Mouse (Mus musculus): Measurements from ENCODE around the gene Atl3. TPM values are rescaled to one million over a fixed set of nuclear protein-coding genes. Genes with fewer than 3 reads are reported as not detected.
"Not testable (repeated sequence)": the region's sequence is repeated elsewhere in the genome, so short reads cannot be mapped to it uniquely, and the experiment has no call there.

The Atl3 gene
- polyA plus RNA-seq, 1 experiment, result 15.3 TPM

GRCm38 (mm10) chr19:7495221-7496038 lies 1.6 kb downstream of the Atl3 start:
- no peak for DNase-seq
- 18% methylated on average over 14 of the region's 14 CpGs for WGBS
- no peak overlapping the region for H3K27ac ChIP-seq (ENCODE audit: control insufficient read depth, insufficient read depth, low read length)
- peaks cover 6% of the 10 kb centered on the region; the same call in 1 of the 2 replicates for H3K4me1 ChIP-seq (replicated peaks; ENCODE audit: control insufficient read depth, insufficient read depth, low read length)
- H3K4me3 ChIP-seq (ENCODE audit: control insufficient read depth, insufficient read depth, low read length), result no peak overlapping the region
- no peaks in the 10 kb centered on the region for H3K36me3 ChIP-seq (ENCODE audit: control insufficient read depth, insufficient read depth, low read length)
- H3K27me3 ChIP-seq (ENCODE audit: control insufficient read depth, insufficient read depth, low read length), result no peaks in the 10 kb centered on the region
- TF ChIP-seq POLR2A (IDR thresholded peaks at IDR 0.05; ENCODE audit: control insufficient read depth, extremely low read depth, insufficient read depth, low read length, poor library complexity) (no peak), CTCF (IDR thresholded peaks at IDR 0.05; ENCODE audit: borderline replicate concordance, control insufficient read depth, extremely low read depth, insufficient read depth, low read length, poor library complexity) (no peak)

GRCm38 (mm10) chr19:7496070-7496469 lies 2.2 kb downstream of the Atl3 start:
- H3K27me3 ChIP-seq (ENCODE audit: control insufficient read depth, insufficient read depth, low read length); H3K27ac ChIP-seq (ENCODE audit: control insufficient read depth, insufficient read depth, low read length); H3K4me1 ChIP-seq (replicated peaks; ENCODE audit: control insufficient read depth, insufficient read depth, low read length); DNase-seq; H3K36me3 ChIP-seq (ENCODE audit: control insufficient read depth, insufficient read depth, low read length); H3K4me3 ChIP-seq (ENCODE audit: control insufficient read depth, insufficient read depth, low read length): not testable (repeated sequence)
- 86% methylated on average over 1 of the region's 1 CpGs for WGBS

- TF ChIP-seq POLR2A (IDR thresholded peaks at IDR 0.05; ENCODE audit: control insufficient read depth, extremely low read depth, insufficient read depth, low read length, poor library complexity) (no peak), CTCF (IDR thresholded peaks at IDR 0.05; ENCODE audit: borderline replicate concordance, control insufficient read depth, extremely low read depth, insufficient read depth, low read length, poor library complexity) (no peak)
- H3K4me1 ChIP-seq (replicated peaks; ENCODE audit: control insufficient read depth, insufficient read depth, low read length), result 0 out of 2 replicates have a peak, but pooled peaks cover 2% of the 10 kb centered on the region
- WGBS, result 77% methylated on average over 2 of the region's 2 CpGs
These were observed 5.0 kb downstream of the Atl3 start for GRCm38 (mm10) chr19:7498816-7499215.

GRCm38 (mm10) chr19:7500701-7501100 lies 6.9 kb downstream of the Atl3 start:
- H3K4me1 ChIP-seq (replicated peaks; ENCODE audit: control insufficient read depth, insufficient read depth, low read length), result 0 out of 2 replicates have a peak, but pooled peaks cover 1% of the 10 kb centered on the region
- no peak overlapping the region for H3K4me3 ChIP-seq (ENCODE audit: control insufficient read depth, insufficient read depth, low read length)
- no peaks in the 10 kb centered on the region for H3K36me3 ChIP-seq (ENCODE audit: control insufficient read depth, insufficient read depth, low read length)
- no peak overlapping the region for H3K27ac ChIP-seq (ENCODE audit: control insufficient read depth, insufficient read depth, low read length)
- TF ChIP-seq POLR2A (IDR thresholded peaks at IDR 0.05; ENCODE audit: control insufficient read depth, extremely low read depth, insufficient read depth, low read length, poor library complexity), result no peak
- TF ChIP-seq CTCF (IDR thresholded peaks at IDR 0.05; ENCODE audit: borderline replicate concordance, control insufficient read depth, extremely low read depth, insufficient read depth, low read length, poor library complexity), result no peak
- WGBS, result 87% methylated on average over 1 of the region's 1 CpGs
- DNase-seq, result no peak
- no peaks in the 10 kb centered on the region for H3K27me3 ChIP-seq (ENCODE audit: control insufficient read depth, insufficient read depth, low read length)

More at GRCm38 (mm10) chr19:7498816-7499215, 5.0 kb downstream of the Atl3 start:
- DNase-seq, result no peak
- H3K27me3 ChIP-seq (ENCODE audit: control insufficient read depth, insufficient read depth, low read length), result no peaks in the 10 kb centered on the region
- no peaks in the 10 kb centered on the region for H3K36me3 ChIP-seq (ENCODE audit: control insufficient read depth, insufficient read depth, low read length)
- H3K27ac ChIP-seq (ENCODE audit: control insufficient read depth, insufficient read depth, low read length), result no peak overlapping the region
- no peak overlapping the region for H3K4me3 ChIP-seq (ENCODE audit: control insufficient read depth, insufficient read depth, low read length)

- no peak overlapping the region for H3K4me3 ChIP-seq (ENCODE audit: control insufficient read depth, insufficient read depth, low read length)
- no peaks in the 10 kb centered on the region for H3K36me3 ChIP-seq (ENCODE audit: control insufficient read depth, insufficient read depth, low read length)
- H3K27me3 ChIP-seq (ENCODE audit: control insufficient read depth, insufficient read depth, low read length), result no peaks in the 10 kb centered on the region
- H3K27ac ChIP-seq (ENCODE audit: control insufficient read depth, insufficient read depth, low read length), result no peak overlapping the region
- no peak for DNase-seq
- 85% methylated on average over 2 of the region's 2 CpGs for WGBS
- H3K4me1 ChIP-seq (replicated peaks; ENCODE audit: control insufficient read depth, insufficient read depth, low read length), result no peaks in the 10 kb centered on the region
- TF ChIP-seq POLR2A (IDR thresholded peaks at IDR 0.05; ENCODE audit: control insufficient read depth, extremely low read depth, insufficient read depth, low read length, poor library complexity) (no peak), CTCF (IDR thresholded peaks at IDR 0.05; ENCODE audit: borderline replicate concordance, control insufficient read depth, extremely low read depth, insufficient read depth, low read length, poor library complexity) (no peak)
These were observed 8.6 kb downstream of the Atl3 start for GRCm38 (mm10) chr19:7502432-7502831.

- Histone ChIP-seq H3K4me3 (ENCODE audit: control insufficient read depth, insufficient read depth, low read length) (no peak overlapping the region), H3K27ac (ENCODE audit: control insufficient read depth, insufficient read depth, low read length) (no peak overlapping the region), H3K4me1 (replicated peaks; ENCODE audit: control insufficient read depth, insufficient read depth, low read length) (no peaks in the 10 kb centered on the region), H3K27me3 (ENCODE audit: control insufficient read depth, insufficient read depth, low read length) (no peaks in the 10 kb centered on the region), H3K36me3 (ENCODE audit: control insufficient read depth, insufficient read depth, low read length) (peaks cover 6% of the 10 kb centered on the region)
- DNase-seq, result no peak
- TF ChIP-seq CTCF (IDR thresholded peaks at IDR 0.05; ENCODE audit: borderline replicate concordance, control insufficient read depth, extremely low read depth, insufficient read depth, low read length, poor library complexity) (no peak), POLR2A (IDR thresholded peaks at IDR 0.05; ENCODE audit: control insufficient read depth, extremely low read depth, insufficient read depth, low read length, poor library complexity) (no peak)
- 91% methylated on average over 1 of the region's 1 CpGs for WGBS
These were observed 12.5 kb downstream of the Atl3 start for GRCm38 (mm10) chr19:7506321-7506720.
